Mouse (Mus musculus) hindbrain, embryonic 13.5 days (tissue): ENCODE results near the gene Olfr251. TPM values are rescaled to one million over a fixed set of nuclear protein-coding genes. Genes with fewer than 3 reads are reported as not detected.
"Not testable (repeated sequence)": the region's sequence is repeated elsewhere in the genome, so short reads cannot be mapped to it uniquely, and the experiment has no call there.

ENCODE experiments used
- ATAC-seq: fragments of 200-750 bp; cut with Nextera tagmentation; 2 replicates; pipeline ENCODE4 v1.8.0; 2017; ENCODE audit warnings: moderate TSS enrichment; ENCODE audit not compliant: low FRiP score
- H3K27ac ChIP-seq: fragments of 300-500 bp; sonication (generic); 2 replicates; pipeline ENCODE4 v1.5.1; 2015; ENCODE audit warnings: inconsistent platforms, mild to moderate bottlenecking, moderate library complexity
- H3K27me3 ChIP-seq: fragments of 300-500 bp; sonication (generic); 2 replicates; pipeline ENCODE4 v1.6.1; 2015; ENCODE audit warnings: mild to moderate bottlenecking, inconsistent platforms
- H3K36me3 ChIP-seq: fragments of 300-500 bp; sonication (generic); 2 replicates; pipeline ENCODE4 v1.6.1; 2015; ENCODE audit warnings: mild to moderate bottlenecking, inconsistent platforms
- H3K4me1 ChIP-seq: fragments of 300-500 bp; sonication (generic); replicated peaks from 2 replicates; pipeline ENCODE4 v1.6.1; 2015; ENCODE audit warnings: inconsistent platforms
- H3K4me2 ChIP-seq: fragments of 300-500 bp; sonication (generic); 2 replicates; pipeline ENCODE4 v1.6.1; 2015; ENCODE audit warnings: inconsistent platforms, mild to moderate bottlenecking, moderate library complexity
- H3K4me3 ChIP-seq: fragments of 300-500 bp; sonication (generic); 2 replicates; pipeline ENCODE4 v1.5.1; 2015; ENCODE audit warnings: mild to moderate bottlenecking, inconsistent platforms
- H3K9ac ChIP-seq: fragments of 300-500 bp; sonication (generic); 2 replicates; pipeline ENCODE4 v1.6.1; 2015; ENCODE audit warnings: mild to moderate bottlenecking, inconsistent platforms
- H3K9me3 ChIP-seq: fragments of 300-500 bp; sonication (generic); 2 replicates; pipeline ENCODE4 v1.6.1; 2016; ENCODE audit warnings: inconsistent platforms
- WGBS: fragments of 180-500 bp; shearing (Covaris S2); methylation state at CpG from one replicate; pipeline ENCODE4 v1.1.7; 2015; 5-methylcytosine and 5-hydroxymethylcytosine counted together
- polyA plus RNA-seq: library from polyadenylated mRNA; unstranded; fragments of >200 nt; fragmentation: Nextera tagmentation; extraction: Ambion mirVana; gene quantifications from 2 replicates; pipeline ENCODE4 v1.2.1, GENCODE M21; 2015

Gene Olfr251
- polyA plus RNA-seq = not detected in 2 replicates

DNA sequence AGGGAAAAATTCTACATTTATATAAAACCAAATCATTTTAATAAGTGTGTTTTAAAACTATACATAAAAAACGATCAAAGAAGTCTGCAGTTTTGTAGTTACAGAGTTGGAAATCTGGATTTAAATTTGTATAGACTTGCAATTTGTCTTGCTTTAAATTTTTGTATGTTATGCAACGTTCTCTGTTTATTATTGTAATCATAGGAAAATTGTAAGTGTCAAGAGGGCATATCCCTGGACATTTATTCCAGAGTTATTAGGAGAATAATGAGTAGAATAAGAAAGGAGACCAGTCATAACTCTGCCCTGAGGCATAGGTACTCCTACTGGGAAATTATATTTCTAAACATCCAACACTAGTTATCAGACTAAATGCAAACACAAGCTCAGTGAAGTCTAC lies at the start of gene Olfr251:
Gene Olfr251 (plus strand): TSS at position 301 of the 400 bp plus-strand sequence.
- H3K27me3 ChIP-seq = no peaks in the 10 kb centered on the region
- H3K27ac ChIP-seq = no peak within 1 kb of the TSS
- no peaks in the 10 kb centered on the region for H3K9me3 ChIP-seq
- H3K9ac ChIP-seq = no peak within 1 kb of the TSS
- no peak within 1 kb of the TSS for H3K4me3 ChIP-seq
- H3K4me1 ChIP-seq = no peaks in the 10 kb centered on the region
- 69% methylated on average over 2 of the region's 2 CpGs for WGBS
- H3K36me3 ChIP-seq = no peaks in the 10 kb centered on the region
- ATAC-seq = no peak
- no peak within 1 kb of the TSS for H3K4me2 ChIP-seq

DNA sequence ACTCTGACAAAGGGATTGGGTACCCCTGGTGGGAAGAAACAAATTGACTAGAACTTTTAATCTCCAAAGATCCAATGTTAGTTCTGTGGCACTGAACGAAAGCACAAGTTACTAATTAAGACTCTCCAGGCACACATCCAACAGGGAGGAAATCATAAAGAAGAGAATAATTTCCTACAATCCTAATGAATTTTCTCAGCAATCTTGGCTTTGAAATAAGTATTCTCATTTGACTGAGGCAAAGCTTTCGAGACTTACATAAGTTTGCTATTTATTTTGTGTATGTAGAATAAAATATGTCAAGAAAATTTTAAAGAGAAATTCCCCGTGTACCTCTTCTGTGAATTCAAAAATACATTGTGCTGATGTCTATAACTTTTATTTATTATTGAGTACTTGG lies 48.1 kb upstream of the Olfr251 start, which contains the start of gene Olfr25:
Gene Olfr25 (plus strand): TSS at position 301 of the 400 bp plus-strand sequence.
- Histone ChIP-seq H3K9me3 (no peaks in the 10 kb centered on the region), H3K36me3 (no peaks in the 10 kb centered on the region)
- 83% methylated on average over 3 of the region's 3 CpGs for WGBS

DNA sequence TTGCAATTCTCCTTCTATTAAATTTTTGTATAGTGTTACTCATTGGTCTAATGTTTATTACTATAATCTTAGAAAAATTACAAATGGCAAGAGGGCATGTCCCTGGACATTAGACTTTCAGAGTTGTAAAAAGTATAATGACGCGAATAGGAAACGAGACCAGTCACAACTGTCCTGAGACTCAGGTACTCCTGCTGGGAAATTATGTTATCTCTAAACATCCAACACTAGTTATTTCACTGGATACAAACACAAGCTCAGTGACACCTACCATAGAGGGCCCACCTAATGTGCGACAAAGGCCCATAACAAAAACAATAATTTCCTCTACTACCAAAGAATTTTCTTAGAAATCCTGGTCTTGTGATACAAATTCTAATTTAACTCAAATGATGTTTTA lies 28.8 kb upstream of the Olfr251 start, which contains the start of gene Olfr898:
Gene Olfr898 (plus strand): TSS at position 301 of the 400 bp plus-strand sequence.
- WGBS = 96% methylated on average over 4 of the region's 4 CpGs
- H3K4me1 ChIP-seq = no peaks in the 10 kb centered on the region
- no peaks in the 10 kb centered on the region for H3K27me3 ChIP-seq
- no peak within 1 kb of the TSS for H3K4me3 ChIP-seq
- no peak within 1 kb of the TSS for H3K4me2 ChIP-seq
- no peaks in the 10 kb centered on the region for H3K9me3 ChIP-seq
- H3K36me3 ChIP-seq = no peaks in the 10 kb centered on the region
- ATAC-seq = no peak
- no peak within 1 kb of the TSS for H3K27ac ChIP-seq
- H3K9ac ChIP-seq = no peak within 1 kb of the TSS

More for the DNA sequence above, 48.1 kb upstream of the Olfr251 start, which contains the start of gene Olfr25:
- no peak within 1 kb of the TSS for H3K27ac ChIP-seq
- no peak within 1 kb of the TSS for H3K4me3 ChIP-seq
- H3K9ac ChIP-seq = no peak within 1 kb of the TSS
- H3K4me1 ChIP-seq = no peaks in the 10 kb centered on the region
- no peak within 1 kb of the TSS for H3K4me2 ChIP-seq
- ATAC-seq = no peak
- no peaks in the 10 kb centered on the region for H3K27me3 ChIP-seq

DNA sequence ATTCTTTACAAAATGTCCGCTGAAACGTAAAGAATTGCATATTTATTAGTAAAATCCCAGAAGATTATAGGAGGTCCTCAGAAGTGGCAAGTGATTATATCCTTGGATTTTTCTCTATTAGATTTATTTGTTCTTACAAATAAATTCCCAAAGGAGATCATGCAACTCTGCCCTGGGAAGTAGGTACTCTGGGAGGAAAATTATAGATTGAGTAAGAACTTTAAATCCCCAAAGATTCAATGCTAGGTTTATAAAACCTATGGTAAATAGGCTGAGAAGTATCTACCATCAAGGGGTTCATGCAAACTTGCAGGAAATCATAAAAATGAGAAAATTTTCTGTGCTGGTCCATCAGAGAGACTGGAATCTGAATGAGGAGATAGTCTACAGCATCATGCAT lies 10.3 kb upstream of the Olfr251 start, which contains the start of gene Olfr250:
Gene Olfr250 (plus strand): TSS at position 301 of the 400 bp plus-strand sequence.
- no peaks in the 10 kb centered on the region for H3K4me1 ChIP-seq
- no peak within 1 kb of the TSS for H3K4me2 ChIP-seq
- no peaks in the 10 kb centered on the region for H3K9me3 ChIP-seq
- H3K4me3 ChIP-seq = no peak within 1 kb of the TSS
- no peak for ATAC-seq
- 93% methylated on average over 2 of the region's 2 CpGs for WGBS
- no peaks in the 10 kb centered on the region for H3K36me3 ChIP-seq
- H3K27ac ChIP-seq = no peak within 1 kb of the TSS
- H3K27me3 ChIP-seq = no peaks in the 10 kb centered on the region
- no peak within 1 kb of the TSS for H3K9ac ChIP-seq

DNA sequence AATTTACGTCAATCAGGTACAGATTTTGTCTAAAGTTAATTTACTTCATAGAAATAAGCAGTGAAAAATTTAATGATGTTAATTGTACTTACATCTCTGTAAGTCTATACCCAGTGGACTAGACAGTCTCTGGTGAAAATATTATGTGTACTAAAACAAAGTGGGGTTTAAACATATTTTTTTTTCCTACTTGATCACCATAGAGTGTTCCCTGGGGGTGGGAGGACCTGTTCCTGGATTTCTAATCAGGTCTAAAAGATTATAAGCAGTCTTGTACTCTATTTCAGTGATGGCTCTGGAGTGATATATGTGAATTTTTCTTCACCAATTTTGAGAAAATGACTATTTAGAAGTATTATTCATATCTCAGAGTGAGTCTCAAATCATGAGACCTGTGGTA lies 24.5 kb downstream of the Olfr251 start, which contains the start of gene Olfr147:
Gene Olfr147 (plus strand): TSS at position 301 of the 400 bp plus-strand sequence.
- 83% methylated on average over 1 of the region's 1 CpGs for WGBS
- Histone ChIP-seq H3K36me3 (no peaks in the 10 kb centered on the region), H3K27me3 (no peaks in the 10 kb centered on the region), H3K4me2 (no peak within 1 kb of the TSS), H3K4me1 (no peaks in the 10 kb centered on the region), H3K27ac (no peak within 1 kb of the TSS), H3K9me3 (no peaks in the 10 kb centered on the region), H3K9ac (no peak within 1 kb of the TSS), H3K4me3 (no peak within 1 kb of the TSS)
- no peak for ATAC-seq

DNA sequence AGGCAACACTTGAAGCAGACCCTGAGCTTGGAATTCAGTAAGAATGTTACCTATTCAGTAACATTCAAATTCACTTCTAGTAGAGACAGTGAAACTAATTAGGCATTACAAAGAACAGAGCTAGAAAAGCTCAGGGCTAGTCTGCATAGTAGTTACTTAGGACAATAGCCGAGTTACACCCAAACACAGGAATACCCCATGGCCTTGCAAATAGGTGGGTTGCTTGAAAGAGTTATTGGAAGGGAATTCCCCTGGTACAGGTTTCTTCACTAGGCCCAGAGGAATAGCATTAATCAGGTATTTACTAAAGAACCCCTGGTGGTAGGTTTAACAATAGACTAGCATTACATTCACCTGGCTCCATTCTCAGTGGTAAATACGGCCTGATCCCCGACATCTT lies 30.6 kb downstream of the Olfr251 start:
- not testable (repeated sequence) for H3K4me2 ChIP-seq, H3K4me3 ChIP-seq, H3K4me1 ChIP-seq, H3K9ac ChIP-seq, H3K9me3 ChIP-seq, H3K27ac ChIP-seq, H3K36me3 ChIP-seq, H3K27me3 ChIP-seq, ATAC-seq
- 92% methylated on average over 3 of the region's 3 CpGs for WGBS

DNA sequence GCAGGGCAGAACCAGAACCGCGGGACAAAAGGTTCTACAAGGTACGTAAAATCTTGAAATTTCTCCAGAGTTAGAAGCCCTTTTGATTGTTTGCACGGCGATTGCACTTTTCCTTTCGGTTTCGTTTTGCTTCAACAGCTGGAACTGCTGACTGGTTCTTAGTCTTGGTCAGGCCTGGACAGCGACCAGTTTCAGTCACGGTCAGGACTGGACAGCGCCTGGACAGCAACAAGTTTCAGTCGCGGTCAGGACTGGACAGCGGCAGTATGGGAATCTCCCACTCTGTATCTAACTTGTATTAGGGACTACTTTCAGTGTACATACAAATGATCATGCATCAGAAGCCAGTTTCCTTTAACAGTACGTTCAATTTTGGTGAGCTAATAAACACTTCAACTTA lies 36.6 kb downstream of the Olfr251 start:
- not testable (repeated sequence) for H3K27me3 ChIP-seq, ATAC-seq, H3K36me3 ChIP-seq, H3K27ac ChIP-seq, H3K4me1 ChIP-seq, H3K9me3 ChIP-seq, H3K4me3 ChIP-seq, H3K9ac ChIP-seq, H3K4me2 ChIP-seq
- 95% methylated on average over 14 of the region's 14 CpGs for WGBS

DNA sequence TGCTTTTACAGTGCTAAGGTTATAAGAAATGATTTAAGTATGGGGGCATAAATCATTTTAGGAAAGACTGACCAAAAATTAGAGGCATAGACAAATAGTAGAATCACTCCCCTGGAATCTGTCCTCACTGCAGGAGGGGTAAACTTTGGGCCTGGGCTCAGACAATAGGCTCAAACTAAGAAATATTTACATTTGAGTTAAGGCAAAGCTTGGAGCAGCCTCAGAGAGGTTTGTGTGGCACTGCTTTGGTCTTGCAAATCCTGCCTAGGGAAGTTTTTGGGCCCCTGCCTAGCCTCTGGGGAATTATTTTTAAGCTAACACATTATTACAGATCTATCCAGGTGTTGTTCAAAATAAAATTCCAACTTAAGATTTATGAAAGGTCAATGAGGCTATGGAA lies 46.9 kb downstream of the Olfr251 start:
- Histone ChIP-seq H3K4me1 (no peaks in the 10 kb centered on the region), H3K27me3 (no peaks in the 10 kb centered on the region), H3K4me3 (no peak overlapping the region), H3K4me2 (no peak overlapping the region), H3K27ac (no peak overlapping the region), H3K36me3 (no peaks in the 10 kb centered on the region), H3K9ac (no peak overlapping the region), H3K9me3 (no peaks in the 10 kb centered on the region)
- ATAC-seq = no peak

DNA sequence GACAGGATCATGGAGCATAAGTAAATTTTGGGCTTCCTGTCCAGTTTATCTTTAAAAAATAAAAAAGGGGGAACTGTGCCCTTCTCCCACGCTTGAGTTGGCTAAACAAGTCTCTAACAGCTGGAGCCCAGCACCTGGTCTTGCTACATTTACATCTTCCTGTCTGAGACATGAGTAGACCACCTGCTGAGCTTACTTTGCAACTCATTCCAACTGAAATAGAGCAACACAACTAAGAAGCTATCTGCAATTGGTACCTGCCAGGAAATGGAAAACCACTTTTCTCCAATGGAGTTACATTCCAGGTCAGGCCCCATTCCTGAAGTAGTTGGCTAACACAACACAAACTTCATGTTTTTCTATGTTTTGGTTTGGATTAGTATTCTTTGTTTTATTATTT lies 50.1 kb downstream of the Olfr251 start:
- Histone ChIP-seq H3K4me1 (no peaks in the 10 kb centered on the region), H3K9me3 (no peaks in the 10 kb centered on the region), H3K4me2 (no peak overlapping the region), H3K36me3 (no peaks in the 10 kb centered on the region), H3K27me3 (no peaks in the 10 kb centered on the region), H3K4me3 (no peak overlapping the region), H3K9ac (no peak overlapping the region), H3K27ac (no peak overlapping the region)
- ATAC-seq = no peak
- WGBS = 56% methylated on average over 1 of the region's 1 CpGs

DNA sequence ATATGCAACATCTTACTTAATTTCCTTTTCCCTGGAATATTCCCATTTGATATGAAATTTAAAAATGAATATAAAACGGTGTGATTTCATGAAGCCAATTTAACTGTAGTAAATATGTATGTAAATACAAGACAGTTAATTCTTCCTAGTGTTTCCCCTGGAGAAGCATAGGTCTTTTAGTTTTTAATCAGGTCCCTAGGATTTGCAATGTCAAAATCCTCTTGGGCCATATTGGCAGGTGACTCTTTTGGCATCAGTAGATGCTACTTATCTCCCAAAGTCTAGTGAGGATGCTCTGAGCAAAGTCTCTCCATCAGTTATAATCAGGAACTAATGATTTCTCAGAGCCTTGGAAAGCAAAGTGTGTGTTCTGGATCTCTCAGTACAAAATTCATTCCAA lies 52.3 kb downstream of the Olfr251 start, which contains the start of gene Olfr901:
Gene Olfr901 (plus strand): TSS at position 301 of the 400 bp plus-strand sequence.
- no peaks in the 10 kb centered on the region for H3K4me1 ChIP-seq
- WGBS = 92% methylated on average over 1 of the region's 1 CpGs
- no peak within 1 kb of the TSS for H3K4me2 ChIP-seq
- H3K27ac ChIP-seq = no peak within 1 kb of the TSS
- H3K9ac ChIP-seq = no peak within 1 kb of the TSS
- no peak for ATAC-seq
- no peaks in the 10 kb centered on the region for H3K27me3 ChIP-seq
- no peaks in the 10 kb centered on the region for H3K9me3 ChIP-seq
- no peaks in the 10 kb centered on the region for H3K36me3 ChIP-seq
- H3K4me3 ChIP-seq = no peak within 1 kb of the TSS

Other genes starting within 250 kb of the Olfr251 start
- gene Olfr890, start 234.6 kb upstream of the Olfr251 start, polyA plus RNA-seq = not detected in 2 replicates
- not detected in 2 replicates for gene Olfr891, start 196.3 kb upstream of the Olfr251 start, polyA plus RNA-seq
- gene Olfr893, start 168.7 kb upstream of the Olfr251 start, polyA plus RNA-seq = not detected in 2 replicates
- gene Olfr894, start 159.0 kb upstream of the Olfr251 start, polyA plus RNA-seq = not detected in 2 replicates
- gene Olfr143, start 124.3 kb upstream of the Olfr251 start, polyA plus RNA-seq = not detected in 2 replicates
- not detected in 2 replicates for gene Olfr895, start 109.2 kb upstream of the Olfr251 start, polyA plus RNA-seq
- not detected in 2 replicates for gene Olfr896-ps1, start 86.0 kb upstream of the Olfr251 start, polyA plus RNA-seq
- gene Olfr25, start 48.0 kb upstream of the Olfr251 start, polyA plus RNA-seq = not detected in 2 replicates
- gene Olfr898, start 28.7 kb upstream of the Olfr251 start, polyA plus RNA-seq = not detected in 2 replicates
- not detected in 2 replicates for gene Olfr250, start 10.2 kb upstream of the Olfr251 start, polyA plus RNA-seq
- gene Olfr147, start 24.6 kb downstream of the Olfr251 start, polyA plus RNA-seq = not detected in 2 replicates
- gene Olfr901, start 52.4 kb downstream of the Olfr251 start, polyA plus RNA-seq = not detected in 2 replicates
- gene Olfr902, start 70.6 kb downstream of the Olfr251 start, polyA plus RNA-seq = not detected in 2 replicates
- gene Olfr904, start 86.1 kb downstream of the Olfr251 start, polyA plus RNA-seq = not detected in 2 replicates
- not detected in 2 replicates for gene Olfr905, start 94.0 kb downstream of the Olfr251 start, polyA plus RNA-seq
- not detected in 2 replicates for gene Olfr906, start 110.0 kb downstream of the Olfr251 start, polyA plus RNA-seq
- gene Olfr907, start 118.7 kb downstream of the Olfr251 start, polyA plus RNA-seq = not detected in 2 replicates
- gene Olfr911-ps1, start 144.5 kb downstream of the Olfr251 start, polyA plus RNA-seq = not detected in 2 replicates
- gene Olfr910, start 160.8 kb downstream of the Olfr251 start, polyA plus RNA-seq = not detected in 2 replicates
- gene Olfr912, start 203.1 kb downstream of the Olfr251 start, polyA plus RNA-seq = not detected in 2 replicates
- gene Olfr913, start 215.7 kb downstream of the Olfr251 start, polyA plus RNA-seq = not detected in 2 replicates
- not detected in 2 replicates for gene Olfr914, start 228.0 kb downstream of the Olfr251 start, polyA plus RNA-seq